Mouse (Mus musculus) hindbrain, embryonic 14.5 days (tissue): ENCODE measurements around the gene Tbca. TPM values are rescaled to one million over a fixed set of nuclear protein-coding genes. Genes with fewer than 3 reads are reported as not detected.

ENCODE experiments used
- ATAC-seq: fragments of 200-750 bp; cut with Nextera tagmentation; 2 replicates; pipeline ENCODE4 v1.8.0; 2017; ENCODE audit warnings: moderate number of reproducible peaks, mild to moderate bottlenecking, moderate TSS enrichment, moderate library complexity; ENCODE audit not compliant: low FRiP score
- DNase-seq: peaks from one replicate; pipeline ENCODE4 v3.0.0-alpha.2; 2015; ENCODE audit warnings: low spot score
- H3K27ac ChIP-seq: fragments of 300-500 bp; sonication (generic); 2 replicates; pipeline ENCODE4 v1.5.1; 2014; ENCODE audit warnings: mild to moderate bottlenecking, moderate library complexity
- H3K27me3 ChIP-seq: fragments of 300-500 bp; sonication (generic); 2 replicates; pipeline ENCODE4 v1.6.1; 2014; ENCODE audit warnings: mild to moderate bottlenecking, low read length, mixed read lengths; ENCODE audit not compliant: control insufficient read depth, insufficient read depth
- H3K36me3 ChIP-seq: fragments of 300-500 bp; sonication (generic); replicated peaks from 2 replicates; pipeline ENCODE4 v1.6.1; 2014; ENCODE audit not compliant: control insufficient read depth, insufficient read depth
- H3K4me1 ChIP-seq: fragments of 300-500 bp; sonication (generic); replicated peaks from 2 replicates; pipeline ENCODE4 v1.6.1; 2014; ENCODE audit warnings: antibody characterized with exemption, low read length, mixed read lengths; ENCODE audit not compliant: control insufficient read depth, insufficient read depth
- H3K4me2 ChIP-seq: fragments of 300-500 bp; sonication (generic); replicated peaks from 2 replicates; pipeline ENCODE4 v1.6.1; 2014; ENCODE audit warnings: mild to moderate bottlenecking, moderate library complexity
- H3K4me3 ChIP-seq: fragments of 300-500 bp; sonication (generic); replicated peaks from 2 replicates; pipeline ENCODE4 v1.5.1; 2014; ENCODE audit warnings: mild to moderate bottlenecking, low read length
- H3K9ac ChIP-seq: fragments of 300-500 bp; sonication (generic); 2 replicates; pipeline ENCODE4 v1.6.1; 2014
- H3K9me3 ChIP-seq: fragments of 300-500 bp; sonication (generic); 2 replicates; pipeline ENCODE4 v1.6.1; 2016; ENCODE audit warnings: low read length; ENCODE audit not compliant: control insufficient read depth
- WGBS: fragments of 180-500 bp; shearing (Covaris S2); extraction: QIAGEN DNeasy Blood & Tissue Kit; methylation state at CpG from one replicate; pipeline ENCODE4 v1.1.7; 2014; 5-methylcytosine and 5-hydroxymethylcytosine counted together
- polyA plus RNA-seq: library from polyadenylated mRNA; unstranded; fragments of >200 nt; fragmentation: Nextera tagmentation; extraction: Ambion mirVana; gene quantifications from 2 replicates; pipeline ENCODE4 v1.2.1, GENCODE M21; 2014

Gene Tbca
- 285 and 314 TPM in 2 replicates for polyA plus RNA-seq

GRCm38 (mm10) chr13:94788771-94789649 is at the start of gene Tbca:
Gene Tbca, plus strand, starts transcription at chr13:94788910.
- H3K4me3 ChIP-seq: peak within 1 kb of the TSS; percentile 92
- H3K9me3 ChIP-seq: no peaks in the 10 kb centered on the region
- DNase-seq (peak; percentile 92), ATAC-seq (peak; percentile 96)
- under 1% methylated on average over 75 of the region's 81 CpGs for WGBS
- H3K4me2 ChIP-seq: peak within 1 kb of the TSS; percentile 93
- no peaks in the 10 kb centered on the region for H3K27me3 ChIP-seq
- H3K9ac ChIP-seq: peak within 1 kb of the TSS; percentile 94
- no peaks in the 10 kb centered on the region for H3K36me3 ChIP-seq
- peak within 1 kb of the TSS; percentile 87 for H3K27ac ChIP-seq
- H3K4me1 ChIP-seq: peaks cover 22% of the 10 kb centered on the region

- WGBS: 9% methylated on average over 1 of the region's 1 CpGs
- no peak overlapping the region for H3K27ac ChIP-seq
- DNase-seq (no peak), ATAC-seq (no peak)
- H3K9ac ChIP-seq: no peak overlapping the region
- H3K4me3 ChIP-seq: no peak overlapping the region
- H3K4me2 ChIP-seq: no peak overlapping the region
- H3K4me1 ChIP-seq: no peaks in the 10 kb centered on the region
- H3K27me3 ChIP-seq: no peaks in the 10 kb centered on the region
- no peaks in the 10 kb centered on the region for H3K9me3 ChIP-seq
- H3K36me3 ChIP-seq: no peaks in the 10 kb centered on the region
Observed at GRCm38 (mm10) chr13:94745176-94745575, 43.5 kb upstream of the Tbca start.

- DNase-seq: no peak
Observed at GRCm38 (mm10) chr13:94765852-94766251, 22.9 kb upstream of the Tbca start.

GRCm38 (mm10) chr13:94768460-94769154 is 20.1 kb upstream of the Tbca start:
- Histone ChIP-seq H3K27ac (no peak overlapping the region), H3K4me3 (no peak overlapping the region), H3K9me3 (no peaks in the 10 kb centered on the region), H3K36me3 (no peaks in the 10 kb centered on the region), H3K27me3 (no peaks in the 10 kb centered on the region), H3K4me1 (no peaks in the 10 kb centered on the region), H3K9ac (no peak overlapping the region), H3K4me2 (no peak overlapping the region)
- DNase-seq (no peak), ATAC-seq (no peak)
- 91% methylated on average over 3 of the region's 3 CpGs for WGBS

More at GRCm38 (mm10) chr13:94765852-94766251, 22.9 kb upstream of the Tbca start:
- ATAC-seq: no peak
- no peak overlapping the region for H3K27ac ChIP-seq
- no peaks in the 10 kb centered on the region for H3K27me3 ChIP-seq
- H3K36me3 ChIP-seq: no peaks in the 10 kb centered on the region
- WGBS: 91% methylated on average over 12 of the region's 12 CpGs
- no peaks in the 10 kb centered on the region for H3K9me3 ChIP-seq
- H3K4me1 ChIP-seq: no peaks in the 10 kb centered on the region
- H3K4me2 ChIP-seq: no peak overlapping the region
- no peak overlapping the region for H3K9ac ChIP-seq
- no peak overlapping the region for H3K4me3 ChIP-seq

DNA sequence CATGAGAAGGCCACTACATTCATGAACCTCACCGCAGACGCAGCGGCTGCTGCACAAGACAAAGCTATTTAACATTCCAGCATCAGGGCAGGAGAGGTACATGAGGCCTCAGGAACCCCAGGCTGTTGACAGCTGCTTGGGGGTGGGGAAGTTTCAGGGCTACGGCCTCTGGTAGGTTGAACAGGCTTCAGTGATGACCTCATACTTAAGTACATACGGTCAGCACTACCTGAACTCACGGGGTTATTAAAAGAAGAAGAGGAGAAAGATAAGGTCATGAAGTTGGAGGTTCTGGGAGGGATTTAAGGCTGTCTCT is 19.6 kb upstream of the Tbca start:
- WGBS: 75% methylated on average over 6 of the region's 6 CpGs

DNA sequence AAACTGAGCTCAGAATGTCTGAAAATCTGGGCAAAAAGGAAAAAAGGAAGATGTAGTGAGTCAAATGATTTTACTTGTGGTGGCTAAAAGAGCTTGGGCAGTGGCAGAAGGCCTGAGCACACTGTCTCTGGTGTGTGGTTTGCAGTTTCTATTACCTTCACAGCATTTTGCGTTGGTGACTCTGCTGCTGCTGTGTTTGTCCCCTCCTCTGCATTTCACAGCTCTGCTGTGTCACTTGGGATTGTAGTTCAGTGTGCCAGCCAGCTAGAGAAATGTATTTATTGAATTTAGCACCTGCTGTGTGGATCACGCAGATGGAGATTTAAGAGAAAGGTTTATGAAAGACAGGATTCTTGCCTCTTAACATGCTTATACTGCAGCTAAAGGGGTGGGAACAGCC is 1.8 kb upstream of the Tbca start:
- no peak for DNase-seq
- no peak for ATAC-seq
- 75% methylated on average over 2 of the region's 2 CpGs for WGBS
- H3K27me3 ChIP-seq: no peaks in the 10 kb centered on the region
- H3K9ac ChIP-seq: no peak overlapping the region
- H3K9me3 ChIP-seq: no peaks in the 10 kb centered on the region
- no peak overlapping the region for H3K4me3 ChIP-seq
- no peak overlapping the region for H3K27ac ChIP-seq
- H3K36me3 ChIP-seq: no peaks in the 10 kb centered on the region
- H3K4me1 ChIP-seq: peaks cover 19% of the 10 kb centered on the region
- no peak overlapping the region for H3K4me2 ChIP-seq

More for the DNA sequence above, 19.6 kb upstream of the Tbca start:
- DNase-seq: no peak
- no peaks in the 10 kb centered on the region for H3K9me3 ChIP-seq
- no peaks in the 10 kb centered on the region for H3K36me3 ChIP-seq
- no peaks in the 10 kb centered on the region for H3K4me1 ChIP-seq
- no peaks in the 10 kb centered on the region for H3K27me3 ChIP-seq
- no peak for ATAC-seq
- H3K4me2 ChIP-seq: no peak overlapping the region
- H3K4me3 ChIP-seq: no peak overlapping the region
- no peak overlapping the region for H3K9ac ChIP-seq
- no peak overlapping the region for H3K27ac ChIP-seq

DNA sequence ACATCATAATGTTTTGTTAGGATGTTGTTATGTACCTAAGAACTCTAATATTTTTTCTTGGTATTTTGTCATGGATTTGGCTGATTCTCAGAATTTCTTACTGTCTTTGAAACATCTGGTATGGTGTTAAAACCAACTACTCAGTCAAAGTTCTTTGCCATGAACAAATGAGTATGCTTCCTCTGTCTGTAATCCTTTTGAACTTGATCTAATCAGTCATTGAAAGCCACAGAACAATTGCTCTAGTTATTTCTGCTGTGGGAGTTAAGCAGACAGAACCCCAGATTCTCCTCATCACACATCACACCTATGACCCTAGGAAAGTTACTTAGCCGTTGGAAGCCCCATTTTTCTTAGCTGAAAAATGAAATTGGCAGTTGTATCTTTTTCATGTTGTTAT is 6.0 kb downstream of the Tbca start:
- Histone ChIP-seq H3K27ac (no peak overlapping the region), H3K36me3 (no peaks in the 10 kb centered on the region), H3K27me3 (no peaks in the 10 kb centered on the region), H3K4me3 (no peak overlapping the region), H3K4me2 (no peak overlapping the region), H3K4me1 (peaks cover 18% of the 10 kb centered on the region), H3K9ac (no peak overlapping the region), H3K9me3 (no peaks in the 10 kb centered on the region)
- DNase-seq (no peak), ATAC-seq (no peak)
- 84% methylated on average over 1 of the region's 1 CpGs for WGBS

GRCm38 (mm10) chr13:94803480-94804057 is 14.9 kb downstream of the Tbca start:
- no peak overlapping the region for H3K9ac ChIP-seq
- H3K4me3 ChIP-seq: no peak overlapping the region
- WGBS: 70% methylated on average over 5 of the region's 5 CpGs
- ATAC-seq (no peak), DNase-seq (peak; percentile 40)
- H3K27me3 ChIP-seq: no peaks in the 10 kb centered on the region
- H3K9me3 ChIP-seq: no peaks in the 10 kb centered on the region
- peaks cover 7% of the 10 kb centered on the region for H3K4me1 ChIP-seq
- no peaks in the 10 kb centered on the region for H3K36me3 ChIP-seq
- no peak overlapping the region for H3K4me2 ChIP-seq
- H3K27ac ChIP-seq: no peak overlapping the region
